Mouse (Mus musculus): Measurements from ENCODE around the gene Rab11fip4.
A peak's percentile ranks its signal among the peaks of the same experiment; 100 is the strongest.

The Rab11fip4 gene

GRCm38 (mm10) chr11:79656491-79656890, 65.5 kb downstream of the Rab11fip4 start:
- no peak for DNase-seq

GRCm38 (mm10) chr11:79657053-79657452, 66.0 kb downstream of the Rab11fip4 start:
- no peak for DNase-seq

GRCm38 (mm10) chr11:79658205-79658825, 67.3 kb downstream of the Rab11fip4 start:
- no peak for DNase-seq

- peak; percentile 81 for DNase-seq
Observed at GRCm38 (mm10) chr11:79660361-79661205, 69.6 kb downstream of the Rab11fip4 start.

- no peak for DNase-seq
Observed at GRCm38 (mm10) chr11:79661877-79662545, 71.0 kb downstream of the Rab11fip4 start.

GRCm38 (mm10) chr11:79663158-79663557, 72.1 kb downstream of the Rab11fip4 start:
- no peak for DNase-seq

- DNase-seq = no peak
Observed at GRCm38 (mm10) chr11:79663570-79663969, 72.6 kb downstream of the Rab11fip4 start.

GRCm38 (mm10) chr11:79666544-79666943, 75.5 kb downstream of the Rab11fip4 start:
- DNase-seq = no peak

GRCm38 (mm10) chr11:79669210-79669609, 78.2 kb downstream of the Rab11fip4 start:
- no peak for DNase-seq

- no peak for DNase-seq
Observed at GRCm38 (mm10) chr11:79669947-79670346, 78.9 kb downstream of the Rab11fip4 start.

- DNase-seq = no peak
Observed at GRCm38 (mm10) chr11:79670411-79670945, 79.5 kb downstream of the Rab11fip4 start.

- peak; percentile 47 for DNase-seq
Observed at GRCm38 (mm10) chr11:79671668-79672281, 80.8 kb downstream of the Rab11fip4 start.

GRCm38 (mm10) chr11:79673072-79673471, 82.1 kb downstream of the Rab11fip4 start:
- DNase-seq = peak; percentile 26

- DNase-seq = no peak
Observed at GRCm38 (mm10) chr11:79673717-79674116, 82.7 kb downstream of the Rab11fip4 start.

- no peak for DNase-seq
Observed at GRCm38 (mm10) chr11:79674231-79674630, 83.2 kb downstream of the Rab11fip4 start.

- no peak for DNase-seq
Observed at GRCm38 (mm10) chr11:79674632-79675031, 83.6 kb downstream of the Rab11fip4 start.

- DNase-seq = no peak
Observed at GRCm38 (mm10) chr11:79675285-79675684, 84.3 kb downstream of the Rab11fip4 start.

- no peak for DNase-seq
Observed at GRCm38 (mm10) chr11:79675994-79676393, 85.0 kb downstream of the Rab11fip4 start.

- DNase-seq = no peak
Observed at GRCm38 (mm10) chr11:79676483-79676967, 85.5 kb downstream of the Rab11fip4 start.

- no peak for DNase-seq
Observed at GRCm38 (mm10) chr11:79677402-79677801, 86.4 kb downstream of the Rab11fip4 start.

- no peak for DNase-seq
Observed at GRCm38 (mm10) chr11:79678363-79679153, 87.5 kb downstream of the Rab11fip4 start.

- no peak for DNase-seq
Observed at GRCm38 (mm10) chr11:79679929-79680328, 88.9 kb downstream of the Rab11fip4 start.

Measured in lung, postnatal 14 days (tissue).